Mouse (Mus musculus) embryonic facial prominence, embryonic 11.5 days (tissue): ENCODE measurements around the gene Ubd. TPM values are rescaled to one million over a fixed set of nuclear protein-coding genes. Genes with fewer than 3 reads are reported as not detected.

Source experiments
- ATAC-seq: fragments of 200-750 bp; cut with Nextera tagmentation; replicated peaks from 2 replicates; pipeline ENCODE4 v1.8.0; 2017; ENCODE audit warnings: low read depth; ENCODE audit not compliant: insufficient number of reproducible peaks, low FRiP score, low TSS enrichment
- DNase-seq: peaks from one replicate; pipeline ENCODE4 v3.0.0-alpha.2; 2015; ENCODE audit warnings: low spot score
- H3K27ac ChIP-seq: fragments of 300-500 bp; sonication (generic); replicated peaks from 2 replicates; pipeline ENCODE4 v1.5.1; 2014; ENCODE audit warnings: mild to moderate bottlenecking, low read depth, low read length, control low read depth
- H3K27me3 ChIP-seq: fragments of 300-500 bp; sonication (generic); 2 replicates; pipeline ENCODE4 v1.6.1; 2014; ENCODE audit warnings: mild to moderate bottlenecking, low read length, moderate library complexity, mixed read lengths; ENCODE audit not compliant: control insufficient read depth, insufficient read depth
- H3K36me3 ChIP-seq: fragments of 300-500 bp; sonication (generic); replicated peaks from 2 replicates; pipeline ENCODE4 v1.6.1; 2014; ENCODE audit warnings: low read depth, mild to moderate bottlenecking, low read length, moderate library complexity, mixed read lengths; ENCODE audit not compliant: control insufficient read depth, insufficient read depth
- H3K4me1 ChIP-seq: fragments of 300-500 bp; sonication (generic); 2 replicates; pipeline ENCODE4 v1.6.1; 2014; ENCODE audit warnings: low read length, mixed read lengths; ENCODE audit not compliant: control insufficient read depth, insufficient read depth
- H3K4me2 ChIP-seq: fragments of 300-500 bp; sonication (generic); 2 replicates; pipeline ENCODE4 v1.6.1; 2014; ENCODE audit warnings: low read depth, mild to moderate bottlenecking, control low read depth, low read length, moderate library complexity
- H3K4me3 ChIP-seq: fragments of 300-500 bp; sonication (generic); 2 replicates; pipeline ENCODE4 v1.5.1; 2014; ENCODE audit warnings: low read depth, low read length, control low read depth
- H3K9ac ChIP-seq: fragments of 300-500 bp; sonication (generic); replicated peaks from 2 replicates; pipeline ENCODE4 v1.6.1; 2014; ENCODE audit warnings: mild to moderate bottlenecking, control low read depth, low read length
- H3K9me3 ChIP-seq: fragments of 300-500 bp; sonication (generic); replicated peaks from 2 replicates; pipeline ENCODE4 v1.6.1; 2016; ENCODE audit warnings: mild to moderate bottlenecking, low read length, inconsistent platforms, mixed read lengths; ENCODE audit not compliant: control insufficient read depth
- WGBS: fragments of 180-500 bp; shearing (Covaris S2); extraction: QIAGEN DNeasy Blood & Tissue Kit; methylation state at CpG from one replicate; pipeline ENCODE4 v1.1.7; 2014; 5-methylcytosine and 5-hydroxymethylcytosine counted together
- polyA plus RNA-seq: library from polyadenylated mRNA; unstranded; fragments of >200 nt; fragmentation: Nextera tagmentation; extraction: Ambion mirVana; gene quantifications from 2 replicates; pipeline ENCODE4 v1.2.1, GENCODE M21; 2014

The Ubd gene
- polyA plus RNA-seq, result not detected in 2 replicates

DNA sequence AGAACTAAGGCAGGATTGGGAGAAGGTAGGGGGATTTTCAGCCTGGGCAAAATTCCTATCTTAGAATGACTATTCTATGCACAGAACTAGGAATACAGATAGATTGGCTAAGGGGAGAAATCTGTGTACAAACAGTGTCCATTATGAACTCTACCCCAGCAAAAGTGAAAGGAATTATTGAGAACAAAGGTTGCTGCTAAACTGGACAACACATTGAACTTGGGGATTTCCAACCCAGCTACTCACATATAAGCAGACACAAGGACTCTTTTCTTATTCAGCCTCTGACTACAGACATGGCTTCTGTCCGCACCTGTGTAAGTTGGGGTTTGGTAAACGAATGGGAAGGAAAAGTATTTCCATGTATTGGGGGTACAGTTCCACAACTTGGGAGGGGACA, at the start of gene Ubd:
TSS of gene Ubd (plus strand) at position 237 of the 400 bp plus-strand sequence.
- H3K27me3 ChIP-seq, result peaks cover 13% of the 10 kb centered on the region
- 81% methylated on average over 2 of the region's 2 CpGs for WGBS
- no peak within 1 kb of the TSS for H3K4me3 ChIP-seq

DNA sequence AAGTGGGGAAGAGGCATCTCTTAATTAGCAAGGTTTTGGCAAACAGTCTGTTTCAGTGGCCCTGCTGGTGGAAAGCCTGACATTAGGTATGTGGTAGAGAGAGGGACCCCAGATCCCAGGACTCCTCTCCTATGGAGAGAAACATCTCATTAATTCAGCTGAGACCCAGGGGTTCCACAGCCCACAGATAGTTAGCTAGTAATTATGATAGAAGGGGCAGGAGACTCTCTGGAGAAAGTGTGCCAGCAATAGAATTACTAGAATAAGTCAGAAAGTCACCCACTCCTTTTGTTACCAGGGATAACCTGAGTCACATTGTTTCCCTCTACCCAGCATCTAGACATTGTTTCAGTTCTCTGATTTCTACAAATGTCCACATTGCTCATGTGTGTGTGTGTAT, 32.3 kb upstream of the Ubd start, which contains the start of gene Olfr93:
TSS of gene Olfr93 (minus strand) at position 101 of the 400 bp plus-strand sequence.
- Histone ChIP-seq H3K9me3 (no peaks in the 10 kb centered on the region), H3K9ac (no peak within 1 kb of the TSS), H3K4me3 (no peak within 1 kb of the TSS), H3K36me3 (no peaks in the 10 kb centered on the region), H3K4me1 (no peaks in the 10 kb centered on the region), H3K27me3 (no peaks in the 10 kb centered on the region), H3K27ac (no peak within 1 kb of the TSS), H3K4me2 (no peak within 1 kb of the TSS)
- no peak for ATAC-seq
- no peak for DNase-seq

More for the DNA sequence above, at the start of gene Ubd:
- H3K9me3 ChIP-seq, result no peaks in the 10 kb centered on the region
- no peak for DNase-seq
- no peak for ATAC-seq
- H3K9ac ChIP-seq, result no peak within 1 kb of the TSS
- no peak within 1 kb of the TSS for H3K4me2 ChIP-seq
- H3K36me3 ChIP-seq, result no peaks in the 10 kb centered on the region
- H3K4me1 ChIP-seq, result peaks cover 2% of the 10 kb centered on the region; the same call in 1 of the 2 replicates
- H3K27ac ChIP-seq, result no peak within 1 kb of the TSS

DNA sequence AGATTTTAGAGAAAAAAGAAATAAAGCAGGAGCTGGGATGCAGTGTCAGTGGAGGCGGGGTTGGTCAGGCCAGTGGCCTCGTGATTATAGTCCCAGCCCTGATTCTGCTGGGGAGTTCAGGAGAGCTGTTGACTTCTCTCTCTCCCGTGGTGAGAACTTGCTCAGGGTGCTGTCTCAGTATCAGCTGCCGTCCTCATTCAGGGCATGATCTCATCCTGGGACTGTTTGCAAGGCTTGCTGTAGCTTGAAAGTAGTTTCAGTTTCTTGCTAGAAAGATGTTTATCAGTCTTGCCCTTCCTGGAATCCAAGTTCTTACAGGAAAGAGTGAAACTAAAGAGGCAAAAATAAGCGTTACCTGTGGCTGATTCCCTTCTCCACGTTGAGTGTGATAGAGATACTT, 8.2 kb upstream of the Ubd start:
- H3K4me2 ChIP-seq, result no peak overlapping the region
- no peaks in the 10 kb centered on the region for H3K36me3 ChIP-seq
- 45% methylated on average over 6 of the region's 6 CpGs for WGBS
- H3K9me3 ChIP-seq, result no peaks in the 10 kb centered on the region
- H3K4me1 ChIP-seq, result no peaks in the 10 kb centered on the region
- H3K27ac ChIP-seq, result no peak overlapping the region
- ATAC-seq (no peak), DNase-seq (no peak)
- no peaks in the 10 kb centered on the region for H3K27me3 ChIP-seq
- no peak overlapping the region for H3K4me3 ChIP-seq
- H3K9ac ChIP-seq, result no peak overlapping the region

- Histone ChIP-seq H3K4me3 (no peak overlapping the region), H3K4me2 (no peak overlapping the region), H3K9ac (no peak overlapping the region), H3K27ac (no peak overlapping the region), H3K4me1 (no peaks in the 10 kb centered on the region), H3K36me3 (no peaks in the 10 kb centered on the region), H3K9me3 (no peaks in the 10 kb centered on the region), H3K27me3 (no peaks in the 10 kb centered on the region)
- ATAC-seq (no peak), DNase-seq (peak; percentile 53)
- 35% methylated on average over 2 of the region's 2 CpGs for WGBS
These were observed 3.0 kb upstream of the Ubd start for GRCm38 (mm10) chr17:37190711-37191110.

- ATAC-seq (no peak), DNase-seq (no peak)
- Histone ChIP-seq H3K4me3 (no peak overlapping the region), H3K9me3 (no peaks in the 10 kb centered on the region), H3K4me2 (no peak overlapping the region), H3K27me3 (peaks cover 10% of the 10 kb centered on the region), H3K9ac (no peak overlapping the region), H3K27ac (no peak overlapping the region), H3K36me3 (no peaks in the 10 kb centered on the region), H3K4me1 (peaks cover 2% of the 10 kb centered on the region; the same call in 1 of the 2 replicates)
These were observed 660 bp upstream of the Ubd start for GRCm38 (mm10) chr17:37193032-37193431.

- peaks cover 13% of the 10 kb centered on the region for H3K27me3 ChIP-seq
- H3K36me3 ChIP-seq, result no peaks in the 10 kb centered on the region
- no peak overlapping the region for H3K4me2 ChIP-seq
- no peak for DNase-seq
- ATAC-seq, result no peak
- 89% methylated on average over 5 of the region's 5 CpGs for whole genome bisulfite sequencing
- peaks cover 2% of the 10 kb centered on the region; the same call in 1 of the 2 replicates for H3K4me1 ChIP-seq
- H3K4me3 ChIP-seq, result no peak overlapping the region
- H3K27ac ChIP-seq, result no peak overlapping the region
- no peaks in the 10 kb centered on the region for H3K9me3 ChIP-seq
- H3K9ac ChIP-seq, result no peak overlapping the region
These were observed 1.1 kb downstream of the Ubd start for GRCm38 (mm10) chr17:37194782-37195181.

GRCm38 (mm10) chr17:37196845-37197724, 3.4 kb downstream of the Ubd start:
- H3K36me3 ChIP-seq, result no peaks in the 10 kb centered on the region
- peak overlapping the region; percentile 54 for H3K4me3 ChIP-seq
- H3K27ac ChIP-seq, result no peak overlapping the region
- peak overlapping the region; percentile 93 for H3K4me2 ChIP-seq
- no peaks in the 10 kb centered on the region for H3K9me3 ChIP-seq
- peak overlapping the region; percentile 53 for H3K9ac ChIP-seq
- under 1% methylated on average over 76 of the region's 77 CpGs for WGBS
- H3K4me1 ChIP-seq, result peaks cover 2% of the 10 kb centered on the region; the same call in 1 of the 2 replicates
- DNase-seq, result peak; percentile 62
- peak; percentile 96 for ATAC-seq
- H3K27me3 ChIP-seq, result peaks cover 13% of the 10 kb centered on the region

DNA sequence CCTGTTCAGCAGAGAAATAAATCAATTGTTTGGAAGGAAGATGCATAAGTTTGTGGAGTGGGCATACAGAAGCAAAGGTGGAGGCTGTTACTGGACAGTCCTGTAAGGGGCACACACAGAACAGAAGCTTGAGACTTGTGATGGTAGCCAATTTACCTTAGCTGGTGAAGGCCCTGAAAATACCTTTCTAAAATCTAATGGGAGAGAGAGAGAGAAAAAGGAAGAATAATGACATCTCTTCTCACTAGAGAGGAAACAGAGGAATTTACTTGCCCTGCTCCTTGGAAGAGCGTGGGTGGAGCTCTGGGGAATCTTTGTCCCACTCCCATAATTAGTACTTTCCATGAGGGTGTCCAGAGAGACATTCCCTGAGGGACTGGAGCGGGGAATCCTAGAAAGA, 7.2 kb downstream of the Ubd start, which contains the start of gene Olfr94:
TSS of gene Olfr94 (minus strand) at position 101 of the 400 bp plus-strand sequence.
- WGBS, result 67% methylated on average over 2 of the region's 2 CpGs
- no peak within 1 kb of the TSS for H3K4me2 ChIP-seq
- no peak within 1 kb of the TSS for H3K4me3 ChIP-seq
- no peak for ATAC-seq
- peaks cover 2% of the 10 kb centered on the region; the same call in 1 of the 2 replicates for H3K4me1 ChIP-seq
- no peaks in the 10 kb centered on the region for H3K9me3 ChIP-seq
- H3K27me3 ChIP-seq, result peaks cover 13% of the 10 kb centered on the region
- no peak for DNase-seq
- H3K27ac ChIP-seq, result no peak within 1 kb of the TSS
- H3K9ac ChIP-seq, result no peak within 1 kb of the TSS
- no peaks in the 10 kb centered on the region for H3K36me3 ChIP-seq
